ENCODE assay signal across 9 mouse cellular contexts in the genomic region with DNA sequence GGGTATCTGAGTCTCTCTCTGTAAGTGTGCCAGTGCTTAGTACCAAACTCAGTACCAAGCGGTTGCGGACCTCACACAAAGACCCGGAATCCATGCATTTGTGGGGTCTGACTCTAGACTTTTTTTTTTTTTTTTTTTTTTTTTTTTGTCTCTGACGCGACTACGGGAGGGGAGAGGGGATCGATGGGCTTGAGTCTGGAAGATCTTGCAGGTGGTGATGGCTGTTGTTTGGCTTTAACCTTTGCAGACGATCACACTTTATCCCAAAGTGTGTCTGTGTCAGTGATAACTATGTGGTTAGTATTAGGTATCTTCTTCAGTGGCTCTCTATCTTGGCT. TPM values are rescaled to one million over a fixed set of nuclear protein-coding genes. Genes with fewer than 3 reads are reported as not detected.
DNase-seq lines count a peak whose midpoint lies in the region; ATAC-seq and TF ChIP-seq lines count a peak whose summit lies in the region.
"Had no signal": no experiment of that assay in that cellular context is flagged by ENCODE, and none has a peak within 500 bp of the region (broad histone marks: within the 10 kb centered on the region; RNA-seq: fewer than 3 reads in every experiment).

No protein-coding gene starts in this region.

- no peaks in the 10 kb centered on the region for H3K27me3 ChIP-seq in heart, embryonic 10.5 days (ENCODE audit: insufficient read depth, poor library complexity, severe bottlenecking)
- H3K27me3 ChIP-seq in CH12.LX (replicated peaks) = no peaks in the 10 kb centered on the region
- no peaks in the 10 kb centered on the region for H3K27me3 ChIP-seq in forebrain, embryonic 15.5 days
- no peaks in the 10 kb centered on the region for H3K27me3 ChIP-seq in liver, postnatal 0 days (ENCODE audit: insufficient read depth, low read length)

- no peak for TF ChIP-seq CTCF in CH12.LX (conservative IDR thresholded peaks at IDR 0.05 in 1 of 2, IDR thresholded peaks at IDR 0.05 in 1 of 2; ENCODE audit: low read depth in 2 of 2, low read length in 2 of 2)
- no peak for TF ChIP-seq CTCF in liver, postnatal 0 days (IDR thresholded peaks at IDR 0.05; ENCODE audit: low read depth)

- H3K79me2 ChIP-seq in CH12.LX (replicated peaks; ENCODE audit: control insufficient read depth, extremely low read depth, insufficient read depth, poor library complexity, severe bottlenecking) = peaks cover 11% of the 10 kb centered on the region

- H3K27ac ChIP-seq in heart, embryonic 10.5 days = peak overlapping the region; percentile 95
- H3K27ac ChIP-seq in CH12.LX (ENCODE audit: insufficient read depth, low read depth) = no peak overlapping the region
- peak overlapping the region; percentile 89 for H3K27ac ChIP-seq in forebrain, embryonic 15.5 days (replicated peaks)
- H3K27ac ChIP-seq in liver, postnatal 0 days (ENCODE audit: low read depth) = no peak overlapping the region; the same call in 1 of the 2 replicates

- no peak for TF ChIP-seq EP300 in CH12.LX (IDR thresholded peaks at IDR 0.05; ENCODE audit: low read length)
- TF ChIP-seq EP300 in liver, postnatal 0 days (IDR thresholded peaks at IDR 0.05; ENCODE audit: low read depth) = no peak

- peak overlapping the region; percentile 96 for H3K4me2 ChIP-seq in CH12.LX (ENCODE audit: insufficient read depth, low read depth, poor library complexity, severe bottlenecking)
- H3K4me2 ChIP-seq in forebrain, embryonic 15.5 days (replicated peaks) = peak overlapping the region; percentile 55
- peak overlapping the region; percentile 81 for H3K4me2 ChIP-seq in liver, postnatal 0 days (ENCODE audit: low read depth, low read length)

- ATAC-seq in forebrain, embryonic 15.5 days (replicated peaks) = peak; percentile 43; the same call in 1 of the 2 replicates
- no peak for ATAC-seq in liver, postnatal 0 days

- dilution Hi-C loops in CH12.LX (cut with MboI; ENCODE audit: extremely low pct_ligation_motif_present, extremely low pct_unique_long_range_greater_than_20kb, low sequenced_read_pairs) = no loop called here

- 4% methylated on average over 8 of the region's 8 CpGs for WGBS in heart, embryonic 10.5 days
- WGBS in forebrain, embryonic 15.5 days = under 1% methylated on average over 7 of the region's 8 CpGs
- WGBS in liver, postnatal 0 days (ENCODE audit: insufficient replicate concordance) = 0% methylated on average over 8 of the region's 8 CpGs

- no peaks in the 10 kb centered on the region for H3K4me1 ChIP-seq in heart, embryonic 10.5 days
- no peaks in the 10 kb centered on the region; a peak in 2 of 4 replicates for H3K4me1 ChIP-seq in CH12.LX (ENCODE audit: control insufficient read depth in 1 of 2, insufficient read depth in 2 of 2)
- H3K4me1 ChIP-seq in forebrain, embryonic 15.5 days = peaks cover 7% of the 10 kb centered on the region
- 0 out of 2 replicates have a peak, but pooled peaks cover 5% of the 10 kb centered on the region for H3K4me1 ChIP-seq in liver, postnatal 0 days (ENCODE audit: insufficient read depth)

- H3K9ac ChIP-seq in CH12.LX (ENCODE audit: insufficient read depth, low read depth) = peak overlapping the region; percentile 92
- H3K9ac ChIP-seq in forebrain, embryonic 15.5 days (replicated peaks) = peak overlapping the region; percentile 91
- H3K9ac ChIP-seq in liver, postnatal 0 days (replicated peaks) = peak overlapping the region; percentile 95

- H3K4me3 ChIP-seq in heart, embryonic 10.5 days = peak overlapping the region; percentile 93
- peak overlapping the region; percentile 84 to 96 (median 85) for H3K4me3 ChIP-seq in CH12.LX (replicated peaks in 1 of 3; ENCODE audit: low read depth in 2 of 3, low read length in 2 of 3, poor library complexity in 1 of 3)
- H3K4me3 ChIP-seq in forebrain, embryonic 15.5 days = peak overlapping the region; percentile 80
- H3K4me3 ChIP-seq in liver, postnatal 0 days (ENCODE audit: low read depth, low read length) = peak overlapping the region; percentile 96

- H3K36me3 ChIP-seq in heart, embryonic 10.5 days = peaks cover 40% of the 10 kb centered on the region
- peaks cover 24 to 28% of the 10 kb centered on the region in 2 experiments for H3K36me3 ChIP-seq in CH12.LX (replicated peaks in 1 of 2; ENCODE audit: control insufficient read depth in 1 of 2, insufficient read depth in 1 of 2, low read length in 1 of 2)
- H3K36me3 ChIP-seq in forebrain, embryonic 15.5 days = peaks cover 38% of the 10 kb centered on the region
- H3K36me3 ChIP-seq in liver, postnatal 0 days (replicated peaks; ENCODE audit: insufficient read depth, low read length) = peaks cover 30% of the 10 kb centered on the region

- DNase-seq in heart, embryonic 10.5 days (ENCODE audit: low spot score) = no peak
- no peak for DNase-seq in heart, postnatal 14 days
- no peak for DNase-seq in CH12.LX (ENCODE audit: extremely low read depth)
- DNase-seq in liver, postnatal 0 days = no peak
- no peak for DNase-seq in right cerebral cortex, postnatal 4 days
- DNase-seq in thymus, postnatal 25 days = no peak
- DNase-seq in layer of hippocampus, postnatal 14 days (ENCODE audit: low spot score in 2 of 2) = no peak

- no peak for TF ChIP-seq RAD21 in CH12.LX (IDR thresholded peaks at IDR 0.05; ENCODE audit: low read depth, low read length)

- H3K9me3 ChIP-seq in heart, embryonic 10.5 days = 0 out of 2 replicates have a peak, but pooled peaks cover 4% of the 10 kb centered on the region
- no peaks in the 10 kb centered on the region for H3K9me3 ChIP-seq in CH12.LX (replicated peaks; ENCODE audit: low read length)
- H3K9me3 ChIP-seq in forebrain, embryonic 15.5 days = peaks cover 15% of the 10 kb centered on the region; the same call in 1 of the 2 replicates
- no peaks in the 10 kb centered on the region for H3K9me3 ChIP-seq in liver, postnatal 0 days (ENCODE audit: low read length)

- in situ Hi-C loops in CH12.LX (cut with MboI; ENCODE audit: low pct_ligation_motif_present, low pct_unique_long_range_greater_than_20kb, low sequenced_read_pairs) = loop anchor here (25.0 kb wide), 1 partner anchor 533 kb away; the partner anchor contains the start of gene Zbtb45

- TF ChIP-seq POLR2A in CH12.LX (IDR thresholded peaks at IDR 0.05; ENCODE audit: low read depth, low read length) = no peak

- intact Hi-C loops in heart, postnatal 14 days (cut with DNase I) = no loop called here

TF ChIP-seq in CH12.LX, 34 proteins besides CTCF, POLR2A, EP300 and RAD21:
- TF ChIP-seq TCF12 (IDR thresholded peaks at IDR 0.05; ENCODE audit: low read depth, low read length) (no peak), CHD1 (IDR thresholded peaks at IDR 0.05; ENCODE audit: low read depth, low read length) (peak; percentile 22; the same call in 1 of the 2 replicates), ELF1 (IDR thresholded peaks at IDR 0.05; ENCODE audit: low read depth, low read length) (no peak), UBTF (IDR thresholded peaks at IDR 0.05; ENCODE audit: low read depth, low read length) (no peak), ZNF384 (IDR thresholded peaks at IDR 0.05; ENCODE audit: low read depth, low read length) (peak; percentile 87)

RNA-seq across cellular contexts. Expression of gene Zfp606, which starts 0.9 kb away (rescaled TPM):
- 17.7 and 19.3 TPM in 2 replicates for polyA plus RNA-seq in heart, embryonic 10.5 days (2016; fragmentation: Nextera tagmentation; extraction: Ambion mirVana)
- 10 to 100 TPM; 12.1 to 14.0 TPM for total RNA-seq in heart, postnatal 14 days (2021)
- 5.0 and 5.4 TPM in 2 replicates for total RNA-seq in CH12.LX (2012; rRNA removed)
- 5.7 and 5.8 TPM in 2 replicates for total RNA-seq in CH12.LX (2014; rRNA removed)
- 1.7 and 2.1 TPM in 2 replicates for polyA plus RNA-seq in CH12.LX (2012; ENCODE audit: insufficient read length, low read depth)
- 49.2 and 52.5 TPM in 2 replicates for polyA plus RNA-seq in forebrain, embryonic 15.5 days (2015; fragmentation: Nextera tagmentation; extraction: Ambion mirVana)
- polyA plus RNA-seq in liver, postnatal 0 days (2015; fragmentation: Nextera tagmentation; extraction: Ambion mirVana) = 2.5 and 2.8 TPM in 2 replicates
- 10 to 100 TPM; 12.6 to 14.3 TPM for total RNA-seq in layer of hippocampus, postnatal 14 days (2021)

RNA-seq across cellular contexts. Expression of gene 2900092C05Rik, which starts 33.3 kb away (rescaled TPM):
- not detected in 2 replicates for polyA plus RNA-seq in heart, embryonic 10.5 days (2016; fragmentation: Nextera tagmentation; extraction: Ambion mirVana)
- not detected for total RNA-seq in heart, postnatal 14 days (2021)
- total RNA-seq in CH12.LX (2012; rRNA removed) (not detected in 2 replicates), CH12.LX (2014; rRNA removed) (not detected in 2 replicates)
- polyA plus RNA-seq in CH12.LX (2012; ENCODE audit: insufficient read length, low read depth) = not detected in 2 replicates
- polyA plus RNA-seq in forebrain, embryonic 15.5 days (2015; fragmentation: Nextera tagmentation; extraction: Ambion mirVana) = not detected in 2 replicates
- not detected in 2 replicates for polyA plus RNA-seq in liver, postnatal 0 days (2015; fragmentation: Nextera tagmentation; extraction: Ambion mirVana)
- not detected for total RNA-seq in layer of hippocampus, postnatal 14 days (2021)
- total RNA-seq: left cerebral cortex, adult 8-10 months had no signal

RNA-seq across cellular contexts. Expression of gene Zfp551, which starts 56.4 kb away (rescaled TPM):
- polyA plus RNA-seq in heart, embryonic 10.5 days (2016; fragmentation: Nextera tagmentation; extraction: Ambion mirVana) = 2.5 and 3.0 TPM in 2 replicates
- 1 to 10 TPM; 2.0 to 2.2 TPM for total RNA-seq in heart, postnatal 14 days (2021)
- 1.9 and 2.0 TPM in 2 replicates for total RNA-seq in CH12.LX (2012; rRNA removed)
- total RNA-seq in CH12.LX (2014; rRNA removed) = 0.42 and 0.94 TPM in 2 replicates
- 0.71 and 0.80 TPM in 2 replicates for polyA plus RNA-seq in CH12.LX (2012; ENCODE audit: insufficient read length, low read depth)
- 9.5 and 10.1 TPM in 2 replicates for polyA plus RNA-seq in forebrain, embryonic 15.5 days (2015; fragmentation: Nextera tagmentation; extraction: Ambion mirVana)
- polyA plus RNA-seq in liver, postnatal 0 days (2015; fragmentation: Nextera tagmentation; extraction: Ambion mirVana) = 0.66 and 0.76 TPM in 2 replicates
- 1 to 10 TPM; 7.6 TPM for total RNA-seq in layer of hippocampus, postnatal 14 days (2021)

Comparison
In these comparisons a context has a peak if more than half of its experiments do, and no peak if none do; other contexts are left out.
1. H3K27ac ChIP-seq: peak in heart, embryonic 10.5 days (single experiment) and forebrain, embryonic 15.5 days (single experiment); none in CH12.LX (single experiment) and liver, postnatal 0 days (single experiment).
2. Peak in every context shown above with its lines, with median percentiles within 50 percentile points of each other: H3K4me3 ChIP-seq, H3K4me2 ChIP-seq and H3K9ac ChIP-seq.